Mouse (Mus musculus) adrenal gland, postnatal 4 days (tissue): ENCODE data around the gene Nbas. TPM values are rescaled to one million over a fixed set of nuclear protein-coding genes. Genes with fewer than 3 reads are reported as not detected.

Source experiments
- DNase-seq, 2 experiments: peaks; one replicate each; pipeline ENCODE4 v3.0.0; 2021 to 2022; ENCODE audit warnings: low spot score in 2 of 2, mixed read lengths in 2 of 2
- total RNA-seq, 2 experiments: library from RNA; stranded (reverse); gene quantifications; 2 replicates each; pipeline ENCODE4 v1.2.3; 2021

The Nbas gene
- total RNA-seq, 2 experiments from 2014 or later, result 28.1 to 28.7 TPM

GRCm38 (mm10) chr12:13382046-13382445 lies 113.1 kb downstream of the Nbas start:
- no peak for DNase-seq

DNA sequence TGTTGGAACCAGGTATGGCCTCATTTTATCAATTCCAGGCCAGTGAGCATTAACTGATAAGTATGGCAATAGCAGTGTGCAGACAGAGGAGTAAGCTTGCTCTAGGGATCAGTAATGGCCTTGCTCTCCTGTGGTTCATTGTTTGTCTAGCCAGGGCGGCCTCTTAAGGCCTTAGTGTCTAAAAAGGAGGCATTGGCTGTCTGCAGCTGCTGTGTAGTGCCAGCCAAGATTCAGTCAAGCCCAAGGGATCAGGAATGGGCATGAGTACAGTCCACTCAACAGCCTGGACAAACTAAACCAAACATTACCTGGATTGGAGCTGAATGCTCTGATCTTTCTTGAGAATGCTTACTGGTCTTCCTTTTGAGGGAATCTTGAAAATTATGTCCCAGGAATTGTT lies 120.7 kb downstream of the Nbas start:
- no peak for DNase-seq

DNA sequence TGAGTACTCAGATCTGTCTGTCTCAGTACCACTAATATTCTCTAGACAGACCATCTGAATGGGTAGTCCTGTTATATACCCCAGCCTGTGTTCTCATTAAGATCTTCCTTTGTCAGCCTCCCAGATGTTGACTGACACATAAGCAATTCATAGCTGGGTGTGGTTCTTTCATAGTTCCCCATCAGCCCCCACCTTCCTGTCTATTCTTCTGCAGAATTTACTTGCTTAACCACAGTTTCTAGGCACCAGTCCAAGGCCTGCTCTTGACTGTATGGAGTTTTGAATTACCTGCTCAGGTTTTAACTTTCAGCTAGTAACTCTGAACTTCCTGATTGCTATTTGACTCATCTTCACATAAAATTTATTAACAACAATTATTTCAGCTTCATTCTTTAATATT lies 141.3 kb downstream of the Nbas start:
- no peak for DNase-seq

- DNase-seq, result no peak
Measured at GRCm38 (mm10) chr12:13418651-13419050, 149.7 kb downstream of the Nbas start.

- no peak for DNase-seq
Measured at GRCm38 (mm10) chr12:13430219-13430618, 161.3 kb downstream of the Nbas start.

DNA sequence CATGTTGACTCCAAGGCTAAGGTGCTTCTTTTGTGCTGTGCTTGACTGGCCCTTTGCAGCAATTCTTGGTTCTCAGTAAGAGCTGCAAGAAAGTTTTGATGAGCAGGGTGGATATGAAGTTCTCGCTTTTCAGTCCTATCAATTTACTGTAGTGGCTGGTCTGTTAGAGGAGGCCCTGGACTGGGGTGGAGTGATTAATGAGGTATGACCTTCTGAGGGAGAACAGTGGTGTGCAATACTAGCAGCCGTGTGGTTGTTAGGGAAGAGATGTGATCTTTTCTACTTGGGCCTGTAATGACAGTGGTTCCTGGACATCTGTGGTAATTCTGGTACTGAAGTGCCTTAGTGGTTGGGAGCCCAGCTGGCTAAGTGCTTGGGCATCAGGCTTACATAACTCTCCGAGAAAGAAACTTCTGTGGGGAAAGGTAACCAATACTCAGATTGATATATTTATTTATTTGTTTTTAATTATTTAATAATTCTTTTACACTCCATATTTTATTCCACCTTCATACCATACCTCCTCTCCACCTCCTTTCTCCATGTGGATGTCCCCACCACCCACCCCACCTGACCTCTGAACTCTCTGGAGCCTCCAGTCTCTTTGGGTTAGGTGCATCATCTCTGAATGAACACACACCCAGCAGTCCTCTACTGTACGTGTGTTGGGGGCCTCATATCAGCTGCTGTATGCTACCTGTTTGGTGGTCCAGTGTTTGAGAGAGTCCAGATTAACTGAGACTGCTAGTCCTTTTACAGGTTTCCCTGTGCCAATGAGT lies 175.9 kb downstream of the Nbas start:
- DNase-seq, result no peak

DNA sequence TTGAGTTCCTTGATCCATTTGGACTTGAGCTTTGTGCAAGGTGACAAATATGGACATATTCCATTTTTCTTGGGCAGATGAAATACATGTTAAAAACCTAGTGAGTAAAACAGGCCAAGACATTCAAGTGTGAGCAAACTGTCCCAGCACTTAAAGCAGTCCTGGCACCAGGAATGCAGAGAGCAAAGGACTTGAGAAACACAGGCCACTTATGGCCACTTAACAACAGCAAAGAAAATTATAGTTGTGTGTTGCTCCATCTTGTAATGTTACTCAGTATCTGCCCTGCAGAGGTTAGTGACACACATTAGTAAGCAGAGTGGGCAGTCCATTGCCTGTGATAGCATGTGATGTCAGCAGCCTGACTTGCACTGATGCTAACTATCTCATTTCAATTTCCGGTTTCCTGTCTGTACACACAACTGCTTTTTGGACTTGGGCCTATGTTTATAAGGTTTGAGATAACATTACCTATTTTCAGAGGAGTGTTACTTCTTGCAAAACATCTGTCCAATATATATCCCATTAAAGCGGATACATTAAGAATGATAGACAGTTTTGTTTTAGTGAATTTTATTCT lies 176.6 kb downstream of the Nbas start:
- DNase-seq, result no peak

- DNase-seq, result no peak
Measured at GRCm38 (mm10) chr12:13448916-13449315, 180.0 kb downstream of the Nbas start.

DNA sequence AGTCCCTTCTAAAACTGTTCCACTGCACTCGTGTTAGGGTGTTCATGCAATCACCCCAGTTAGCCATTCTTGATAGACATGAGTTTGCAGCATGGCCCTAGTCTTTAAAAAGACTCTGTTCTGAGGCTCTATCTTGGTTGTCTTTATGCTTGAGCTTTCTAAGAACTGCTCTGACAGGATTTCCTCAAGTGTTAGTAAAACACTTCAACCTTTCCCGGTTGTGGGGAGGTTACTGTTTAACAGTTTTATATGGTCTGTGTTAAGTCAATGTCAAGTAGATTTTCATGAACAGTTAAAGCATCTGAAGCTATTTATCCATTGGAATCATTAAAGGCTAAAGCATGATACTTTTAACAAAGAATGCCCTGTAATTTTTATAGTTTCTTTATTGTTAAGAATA lies 183.1 kb downstream of the Nbas start:
- DNase-seq, result no peak

GRCm38 (mm10) chr12:13460223-13460853 lies 191.4 kb downstream of the Nbas start:
- DNase-seq, result no peak

- DNase-seq, result no peak
Measured at GRCm38 (mm10) chr12:13461558-13462153, 192.7 kb downstream of the Nbas start.

GRCm38 (mm10) chr12:13462397-13462796 lies 193.5 kb downstream of the Nbas start:
- no peak for DNase-seq

DNA sequence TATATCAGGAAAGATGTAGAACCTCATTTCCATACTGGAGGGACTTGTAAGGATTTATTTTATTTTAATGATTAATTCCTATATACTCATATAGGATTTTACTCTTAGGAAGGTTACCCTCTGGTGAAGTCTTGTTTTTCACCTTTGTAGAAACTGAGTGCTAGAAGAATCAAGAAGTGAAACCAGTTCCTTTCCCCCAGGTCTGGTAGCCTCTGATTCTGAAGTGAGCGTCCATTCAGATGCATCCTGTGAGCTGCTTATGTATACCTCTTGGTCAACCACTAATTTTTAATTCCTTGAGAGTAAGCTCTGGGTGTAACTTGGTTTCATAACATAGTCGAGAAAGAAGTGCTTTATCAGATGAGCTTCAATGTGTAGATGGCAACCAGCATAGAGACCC lies 196.6 kb downstream of the Nbas start:
- DNase-seq, result no peak

DNA sequence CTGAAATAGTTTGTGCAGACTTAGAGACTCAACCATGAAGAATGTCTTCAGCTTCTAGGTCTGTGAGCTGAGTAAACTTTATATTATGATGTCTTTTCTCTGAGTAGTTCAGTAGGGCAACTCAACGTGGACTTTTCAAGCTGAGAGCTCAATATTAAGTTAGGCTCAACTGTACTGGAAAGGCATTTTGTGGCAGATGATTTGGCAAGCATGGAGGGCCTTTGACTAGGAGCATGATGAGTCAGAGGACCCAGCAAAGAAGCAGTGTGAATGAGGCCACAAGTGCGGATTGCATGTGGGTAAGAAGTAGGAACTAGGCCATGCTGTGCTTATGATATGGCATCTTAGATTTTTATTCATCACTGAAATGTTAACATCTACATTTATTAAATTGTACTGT lies 205.9 kb downstream of the Nbas start:
- DNase-seq, result no peak

GRCm38 (mm10) chr12:13479163-13479562 lies 210.2 kb downstream of the Nbas start:
- no peak for DNase-seq

- no peak for DNase-seq
Measured at GRCm38 (mm10) chr12:13486278-13486677, 217.3 kb downstream of the Nbas start.

DNA sequence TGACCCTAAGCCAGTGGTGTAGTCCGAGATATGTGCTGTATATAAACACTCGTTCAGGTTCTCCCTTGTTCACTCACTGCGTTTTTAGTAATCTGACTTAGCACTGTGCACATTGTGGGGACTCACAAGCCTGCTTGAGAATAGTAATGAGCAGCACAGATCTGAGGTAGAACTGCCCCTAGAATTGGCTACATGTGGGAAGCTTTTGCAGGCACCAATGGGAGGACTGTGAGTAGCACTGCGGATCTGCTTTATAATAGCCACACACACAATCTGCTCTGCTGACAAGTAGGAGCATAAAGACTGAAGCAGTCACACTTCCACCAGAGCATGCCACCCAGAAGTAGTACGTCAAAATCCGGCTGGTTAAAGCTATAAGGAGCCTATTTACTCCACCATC lies 228.3 kb downstream of the Nbas start:
- DNase-seq, result no peak

DNA sequence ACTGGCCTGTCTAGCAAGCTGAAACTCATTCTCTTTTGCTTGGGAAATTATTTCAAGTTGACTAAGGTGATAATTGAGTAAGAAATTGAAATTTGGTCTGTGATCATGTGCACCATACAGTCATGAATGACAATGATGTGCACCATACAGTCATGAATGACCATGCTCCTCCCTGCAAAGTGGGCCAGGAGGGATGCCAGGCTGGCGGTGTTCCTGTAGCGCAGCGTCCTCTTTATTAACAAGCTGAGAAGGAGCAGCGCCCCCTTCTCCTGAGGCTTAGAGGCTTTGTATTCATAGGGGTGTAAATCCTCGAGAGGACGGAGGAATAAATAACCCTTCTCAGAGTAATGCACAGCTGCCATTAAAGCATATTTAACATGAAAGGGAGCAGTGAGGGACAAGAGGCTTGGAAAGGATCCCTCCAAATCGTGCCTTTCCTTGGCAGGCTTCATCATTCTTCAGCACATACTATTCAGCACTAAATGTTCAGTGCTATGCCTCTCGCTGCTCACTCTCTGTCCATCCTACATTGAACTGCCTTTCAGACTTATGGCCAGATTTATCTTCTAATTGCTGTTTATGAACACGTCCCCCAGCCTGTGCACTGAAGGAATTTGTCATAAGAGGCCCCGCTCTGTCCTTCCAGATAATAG lies 230.4 kb downstream of the Nbas start:
- no peak for DNase-seq

DNA sequence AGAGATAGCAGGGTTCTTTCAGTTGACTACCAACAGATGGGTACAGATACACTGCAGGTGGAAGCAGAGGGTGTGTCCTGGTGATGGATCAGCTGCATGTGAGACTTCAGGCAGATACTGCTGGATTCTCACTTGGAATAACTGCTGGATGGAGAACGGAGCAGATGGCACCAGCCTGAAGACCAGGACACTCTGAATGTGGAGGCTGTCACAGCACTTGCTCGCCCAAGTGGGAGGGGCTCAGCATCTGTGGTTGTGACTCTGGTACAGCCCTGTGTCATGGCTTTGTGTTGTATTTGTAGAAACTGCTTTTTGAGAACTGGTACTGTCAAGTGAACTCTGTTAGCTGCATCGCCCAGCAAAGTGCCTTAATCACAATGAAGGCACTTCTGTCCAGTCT lies 231.3 kb downstream of the Nbas start:
- DNase-seq, result no peak

GRCm38 (mm10) chr12:13504771-13505444 lies 236.0 kb downstream of the Nbas start:
- DNase-seq, result no peak

DNA sequence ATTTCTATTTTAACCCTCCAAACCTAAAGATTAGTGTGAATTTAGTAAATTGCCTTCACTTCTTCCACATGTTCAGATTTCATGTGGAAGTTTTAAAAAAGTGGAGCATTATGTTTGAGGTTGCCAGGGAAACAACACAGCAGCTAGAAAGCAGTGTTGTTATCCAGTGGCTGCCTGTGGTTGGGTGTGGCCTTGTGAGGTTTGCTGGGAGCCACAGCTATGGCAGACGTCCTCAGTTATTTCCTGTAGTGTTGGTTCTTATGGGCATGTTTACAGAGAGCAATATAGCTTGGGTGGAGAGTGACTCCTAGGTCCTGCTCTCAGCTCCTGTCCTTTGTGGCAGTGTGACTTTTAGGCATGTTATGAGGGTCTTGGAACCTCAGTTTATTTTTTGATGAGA lies 249.1 kb downstream of the Nbas start:
- no peak for DNase-seq
